22 mouse cellular contexts compared by ENCODE assay signal in the genomic region with DNA sequence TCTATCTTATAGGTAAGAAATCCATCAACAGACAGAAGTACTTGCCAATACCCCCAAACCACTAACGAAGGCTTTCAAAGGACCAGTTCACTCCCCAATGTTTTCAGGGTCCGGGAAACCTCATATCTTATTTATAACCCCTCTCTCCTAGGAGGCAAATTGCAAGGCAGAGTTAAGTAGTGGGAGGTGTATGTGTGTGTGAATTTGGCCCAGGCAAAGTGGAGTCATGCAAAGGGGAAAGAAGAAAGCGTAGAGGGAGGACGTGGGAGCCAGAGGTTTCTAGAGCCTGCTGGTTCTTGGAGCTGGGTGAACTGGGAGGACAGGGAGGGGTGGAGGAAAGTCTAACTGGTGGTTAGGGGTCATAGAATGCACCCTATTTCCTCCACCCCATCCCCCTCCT.
DNase-seq lines count a peak whose midpoint lies in the region; ATAC-seq and TF ChIP-seq lines count a peak whose summit lies in the region.
"Had no signal": no experiment of that assay in that cellular context is flagged by ENCODE, and none has a peak within 500 bp of the region (broad histone marks: within the 10 kb centered on the region; RNA-seq: fewer than 3 reads in every experiment).

No protein-coding gene starts in this region.

- no peak for DNase-seq in midbrain, postnatal 0 days (ENCODE audit: low spot score)
- no peak for DNase-seq in limb, embryonic 10.5 days (ENCODE audit: low spot score)
- DNase-seq in right cerebral cortex, adult 18-20 months = no peak
- DNase-seq: adrenal gland, adult 2 months; adrenal gland, postnatal 10 days; adrenal gland, postnatal 25 days; cerebellum, adult 11 months; cerebellum, adult 18-20 months; cerebellum, adult 8-10 months; cerebellum, adult 9-11 months; cerebellum, postnatal 14 days; cerebellum, postnatal 36 days; embryo, embryonic 11 days had no signal

- peaks cover 15% of the 10 kb centered on the region; the same call in 1 of the 2 replicates for H3K4me1 ChIP-seq in kidney, embryonic 15.5 days
- peaks cover 6% of the 10 kb centered on the region; the same call in 1 of the 2 replicates for H3K4me1 ChIP-seq in kidney, embryonic 16.5 days (ENCODE audit: insufficient read depth, low read length)
- H3K4me1 ChIP-seq in midbrain, embryonic 13.5 days (replicated peaks) = peaks cover 14% of the 10 kb centered on the region
- H3K4me1 ChIP-seq in midbrain, postnatal 0 days (ENCODE audit: insufficient read depth, low read length) = no peaks in the 10 kb centered on the region
- peaks cover 28% of the 10 kb centered on the region for H3K4me1 ChIP-seq in limb, embryonic 10.5 days
- peaks cover 13% of the 10 kb centered on the region for H3K4me1 ChIP-seq in midbrain, embryonic 15.5 days
- H3K4me1 ChIP-seq: embryonic facial prominence, embryonic 15.5 days had no signal

- H3K9me3 ChIP-seq in kidney, embryonic 15.5 days (replicated peaks) = no peaks in the 10 kb centered on the region
- no peaks in the 10 kb centered on the region for H3K9me3 ChIP-seq in kidney, embryonic 16.5 days (ENCODE audit: low read length)
- no peaks in the 10 kb centered on the region; the same call in 1 of the 2 replicates for H3K9me3 ChIP-seq in midbrain, embryonic 13.5 days
- no peaks in the 10 kb centered on the region for H3K9me3 ChIP-seq in midbrain, postnatal 0 days (ENCODE audit: low read length)
- no peaks in the 10 kb centered on the region for H3K9me3 ChIP-seq in limb, embryonic 10.5 days (replicated peaks)
- H3K9me3 ChIP-seq in midbrain, embryonic 15.5 days = no peaks in the 10 kb centered on the region
- H3K9me3 ChIP-seq: embryonic facial prominence, embryonic 13.5 days; embryonic facial prominence, embryonic 15.5 days; forebrain, embryonic 12.5 days had no signal

- ATAC-seq in kidney, embryonic 15.5 days (replicated peaks; ENCODE audit: low FRiP score) = 0 out of 2 replicates have a peak, but pooled peaks have one; percentile 52
- no peak for ATAC-seq in kidney, embryonic 16.5 days (ENCODE audit: low FRiP score, low TSS enrichment)
- ATAC-seq in midbrain, embryonic 13.5 days = peak; percentile 55; the same call in 1 of the 2 replicates
- no peak for ATAC-seq in midbrain, postnatal 0 days (ENCODE audit: low FRiP score)
- 0 out of 2 replicates have a peak, but pooled peaks have one; percentile 21 for ATAC-seq in midbrain, embryonic 15.5 days (replicated peaks)
- ATAC-seq: forebrain, embryonic 14.5 days had no signal

- no peaks in the 10 kb centered on the region for H3K27me3 ChIP-seq in kidney, embryonic 15.5 days
- H3K27me3 ChIP-seq in kidney, embryonic 16.5 days (ENCODE audit: insufficient read depth, low read length) = no peaks in the 10 kb centered on the region
- peaks cover 10% of the 10 kb centered on the region; the same call in 1 of the 2 replicates for H3K27me3 ChIP-seq in midbrain, embryonic 13.5 days
- no peaks in the 10 kb centered on the region for H3K27me3 ChIP-seq in midbrain, postnatal 0 days (ENCODE audit: insufficient read depth, low read length)
- H3K27me3 ChIP-seq in limb, embryonic 10.5 days (ENCODE audit: low read depth, poor library complexity, severe bottlenecking) = no peaks in the 10 kb centered on the region
- no peaks in the 10 kb centered on the region for H3K27me3 ChIP-seq in midbrain, embryonic 15.5 days (replicated peaks)
- H3K27me3 ChIP-seq: embryonic facial prominence, embryonic 13.5 days; embryonic facial prominence, embryonic 15.5 days had no signal

- H3K4me3 ChIP-seq in kidney, embryonic 15.5 days (replicated peaks) = no peak overlapping the region
- no peak overlapping the region for H3K4me3 ChIP-seq in kidney, embryonic 16.5 days (ENCODE audit: low read length)
- no peak overlapping the region for H3K4me3 ChIP-seq in midbrain, embryonic 13.5 days (replicated peaks)
- H3K4me3 ChIP-seq in midbrain, postnatal 0 days (ENCODE audit: low read depth, low read length) = no peak overlapping the region
- no peak overlapping the region for H3K4me3 ChIP-seq in limb, embryonic 10.5 days
- no peak overlapping the region for H3K4me3 ChIP-seq in midbrain, embryonic 15.5 days
- H3K4me3 ChIP-seq: embryonic facial prominence, embryonic 13.5 days; embryonic facial prominence, embryonic 15.5 days; erythroblast, embryonic 14.5 days; forebrain, embryonic 12.5 days had no signal

- H3K4me2 ChIP-seq in kidney, embryonic 15.5 days = no peak overlapping the region
- H3K4me2 ChIP-seq in kidney, embryonic 16.5 days (replicated peaks; ENCODE audit: low read depth, low read length) = no peak overlapping the region
- H3K4me2 ChIP-seq in midbrain, embryonic 13.5 days (replicated peaks) = no peak overlapping the region
- H3K4me2 ChIP-seq in midbrain, postnatal 0 days (ENCODE audit: low read depth, low read length, poor library complexity, severe bottlenecking) = no peak overlapping the region
- H3K4me2 ChIP-seq in midbrain, embryonic 15.5 days = no peak overlapping the region
- H3K4me2 ChIP-seq: embryonic facial prominence, embryonic 13.5 days; embryonic facial prominence, embryonic 15.5 days had no signal

- no peaks in the 10 kb centered on the region for H3K36me3 ChIP-seq in kidney, embryonic 15.5 days
- no peaks in the 10 kb centered on the region for H3K36me3 ChIP-seq in kidney, embryonic 16.5 days (ENCODE audit: insufficient read depth, low read length)
- H3K36me3 ChIP-seq in midbrain, embryonic 13.5 days = peaks cover 5% of the 10 kb centered on the region; the same call in 1 of the 2 replicates
- H3K36me3 ChIP-seq in midbrain, postnatal 0 days (ENCODE audit: insufficient read depth, low read length) = no peaks in the 10 kb centered on the region
- H3K36me3 ChIP-seq in limb, embryonic 10.5 days = 0 out of 2 replicates have a peak, but pooled peaks cover 3% of the 10 kb centered on the region
- no peaks in the 10 kb centered on the region for H3K36me3 ChIP-seq in midbrain, embryonic 15.5 days (replicated peaks)
- H3K36me3 ChIP-seq: embryonic facial prominence, embryonic 13.5 days; embryonic facial prominence, embryonic 15.5 days; forebrain, embryonic 12.5 days had no signal

- no peak for TF ChIP-seq CTCF in midbrain, postnatal 0 days (IDR thresholded peaks at IDR 0.05)

- H3K9ac ChIP-seq in kidney, embryonic 15.5 days = no peak overlapping the region
- no peak overlapping the region for H3K9ac ChIP-seq in kidney, embryonic 16.5 days (replicated peaks; ENCODE audit: low read length)
- no peak overlapping the region for H3K9ac ChIP-seq in midbrain, embryonic 13.5 days (replicated peaks)
- no peak overlapping the region for H3K9ac ChIP-seq in midbrain, postnatal 0 days (replicated peaks; ENCODE audit: low read length, poor library complexity, severe bottlenecking)
- H3K9ac ChIP-seq in midbrain, embryonic 15.5 days = no peak overlapping the region
- H3K9ac ChIP-seq: embryonic facial prominence, embryonic 13.5 days; embryonic facial prominence, embryonic 15.5 days; forebrain, embryonic 12.5 days had no signal

- WGBS in kidney, embryonic 15.5 days = 76% methylated on average over 4 of the region's 4 CpGs
- 64% methylated on average over 4 of the region's 4 CpGs for WGBS in kidney, embryonic 16.5 days
- WGBS in midbrain, embryonic 13.5 days = 67% methylated on average over 4 of the region's 4 CpGs
- 58% methylated on average over 4 of the region's 4 CpGs for WGBS in midbrain, postnatal 0 days
- WGBS in limb, embryonic 10.5 days = 73% methylated on average over 4 of the region's 4 CpGs
- WGBS in midbrain, embryonic 15.5 days = 67% methylated on average over 4 of the region's 4 CpGs

- H3K27ac ChIP-seq in kidney, embryonic 15.5 days = no peak overlapping the region
- no peak overlapping the region for H3K27ac ChIP-seq in kidney, embryonic 16.5 days (ENCODE audit: low read length)
- no peak overlapping the region for H3K27ac ChIP-seq in midbrain, embryonic 13.5 days
- no peak overlapping the region for H3K27ac ChIP-seq in midbrain, postnatal 0 days (ENCODE audit: low read depth, low read length)
- 0 out of 2 replicates have a peak overlapping the region, but pooled peaks have one; percentile 9 for H3K27ac ChIP-seq in limb, embryonic 10.5 days
- no peak overlapping the region for H3K27ac ChIP-seq in midbrain, embryonic 15.5 days
- H3K27ac ChIP-seq: embryonic facial prominence, embryonic 13.5 days; embryonic facial prominence, embryonic 15.5 days had no signal

Comparison
In these comparisons a context has a peak if more than half of its experiments do, and no peak if none do; other contexts are left out.
1. ATAC-seq: peak in kidney, embryonic 15.5 days (single experiment), midbrain, embryonic 13.5 days (single experiment) and midbrain, embryonic 15.5 days (single experiment); none in kidney, embryonic 16.5 days (single experiment) and midbrain, postnatal 0 days (single experiment).